Mouse (Mus musculus) forebrain, postnatal 0 days (tissue): Measurements from ENCODE around the gene Tmtc2. TPM values are rescaled to one million over a fixed set of nuclear protein-coding genes. Genes with fewer than 3 reads are reported as not detected.
A peak's percentile ranks its signal among the peaks of the same experiment; 100 is the strongest.

ENCODE experiments used
- ATAC-seq: fragments of 200-750 bp; cut with Nextera tagmentation; 2 replicates; pipeline ENCODE4 v1.8.0; 2017; ENCODE audit warnings: mild to moderate bottlenecking, moderate library complexity
- DNase-seq: peaks from one replicate; pipeline ENCODE4 v3.0.0-alpha.2; 2015
- H3K27ac ChIP-seq: fragments of 300-500 bp; sonication (generic); 2 replicates; pipeline ENCODE4 v1.5.1; 2014; ENCODE audit warnings: low read depth, mild to moderate bottlenecking, antibody characterized with exemption, low read length, moderate library complexity, mixed read lengths
- H3K27me3 ChIP-seq: fragments of 300-500 bp; sonication (generic); 2 replicates; pipeline ENCODE4 v1.6.1; 2014; ENCODE audit warnings: mild to moderate bottlenecking, low read length, mixed read lengths; ENCODE audit not compliant: insufficient read depth
- H3K36me3 ChIP-seq: fragments of 300-500 bp; sonication (generic); 2 replicates; pipeline ENCODE4 v1.6.1; 2014; ENCODE audit warnings: mild to moderate bottlenecking, moderate library complexity; ENCODE audit not compliant: insufficient read depth
- H3K4me1 ChIP-seq: fragments of 300-500 bp; sonication (generic); 2 replicates; pipeline ENCODE4 v1.6.1; 2014; ENCODE audit warnings: antibody characterized with exemption; ENCODE audit not compliant: insufficient read depth
- H3K4me2 ChIP-seq: fragments of 300-500 bp; sonication (generic); 2 replicates; pipeline ENCODE4 v1.6.1; 2014; ENCODE audit warnings: low read depth, mild to moderate bottlenecking, moderate library complexity
- H3K4me3 ChIP-seq: fragments of 300-500 bp; sonication (generic); 2 replicates; pipeline ENCODE4 v1.5.1; 2014; ENCODE audit warnings: low read depth, low read length, mixed read lengths
- H3K9ac ChIP-seq: fragments of 300-500 bp; sonication (generic); 2 replicates; pipeline ENCODE4 v1.6.1; 2014; ENCODE audit warnings: mild to moderate bottlenecking
- H3K9me3 ChIP-seq: fragments of 300-500 bp; sonication (generic); 2 replicates; pipeline ENCODE4 v1.6.1; 2016; ENCODE audit warnings: low read length
- CTCF ChIP-seq: sonication (generic); IDR thresholded peaks from 2 replicates; pipeline ENCODE4 v1.5.1; 2016; ENCODE audit warnings: antibody characterized with exemption, control low read depth, low read depth
- WGBS: fragments of 180-500 bp; shearing (Covaris S2); extraction: QIAGEN DNeasy Blood & Tissue Kit; methylation state at CpG from one replicate; pipeline ENCODE4 v1.1.7; 2014; 5-methylcytosine and 5-hydroxymethylcytosine counted together
- polyA plus RNA-seq: library from polyadenylated mRNA; unstranded; fragments of >200 nt; fragmentation: Nextera tagmentation; extraction: Ambion mirVana; gene quantifications from 2 replicates; pipeline ENCODE4 v1.2.1, GENCODE M21; 2015
- total RNA-seq: library from RNA; depleted of rRNA; stranded (reverse); fragments of >200 nt; gene quantifications from 2 replicates; pipeline ENCODE4 v1.2.3, GENCODE M21; 2014

Tmtc2 gene
- total and polyA plus RNA-seq, 2 experiments from 2014 or later, result 4.6 to 11.1 TPM

- Histone ChIP-seq H3K27ac (no peak overlapping the region), H3K9me3 (no peaks in the 10 kb centered on the region), H3K4me3 (no peak overlapping the region), H3K4me1 (no peaks in the 10 kb centered on the region), H3K36me3 (no peaks in the 10 kb centered on the region), H3K9ac (no peak overlapping the region), H3K27me3 (no peaks in the 10 kb centered on the region), H3K4me2 (no peak overlapping the region)
- no peak for TF ChIP-seq CTCF
- DNase-seq (no peak), ATAC-seq (no peak)
- WGBS, result 23% methylated on average over 3 of the region's 3 CpGs
Observed at GRCm38 (mm10) chr10:105423187-105423586, 151.1 kb downstream of the Tmtc2 start.

DNA sequence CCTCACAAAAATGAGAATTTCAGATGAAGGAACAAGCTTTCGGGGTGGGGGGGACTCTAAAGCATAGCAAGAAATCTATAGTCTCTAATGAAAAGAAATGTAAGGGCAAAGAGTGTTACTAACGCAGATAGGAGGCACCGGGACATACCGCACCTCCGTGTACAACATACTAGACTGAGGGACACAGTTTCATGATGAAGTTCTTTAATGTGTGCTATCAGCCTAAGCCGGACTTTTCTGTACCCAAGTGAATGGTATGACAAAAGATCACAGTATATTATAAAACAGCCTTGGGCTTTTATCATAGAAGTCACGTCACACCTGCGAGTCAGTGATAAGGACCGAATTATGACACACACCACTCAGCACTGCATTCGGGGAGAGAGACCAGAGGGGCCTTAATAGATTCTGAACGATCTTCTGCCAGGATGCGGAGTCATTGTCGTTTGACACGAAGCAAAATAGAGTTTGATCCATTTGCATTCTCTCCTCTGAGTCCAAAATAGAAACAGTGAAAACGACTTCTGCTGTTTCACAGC is 156.3 kb downstream of the Tmtc2 start:
- H3K9ac ChIP-seq, result no peak overlapping the region; the same call in 1 of the 2 replicates
- no peak for DNase-seq
- no peaks in the 10 kb centered on the region for H3K27me3 ChIP-seq
- no peak overlapping the region for H3K4me3 ChIP-seq
- 78% methylated on average over 15 of the region's 15 CpGs for WGBS
- no peak for TF ChIP-seq CTCF
- no peak overlapping the region for H3K4me2 ChIP-seq
- H3K9me3 ChIP-seq, result no peaks in the 10 kb centered on the region
- H3K27ac ChIP-seq, result no peak overlapping the region
- no peaks in the 10 kb centered on the region for H3K4me1 ChIP-seq
- ATAC-seq, result no peak
- 0 out of 2 replicates have a peak, but pooled peaks cover 4% of the 10 kb centered on the region for H3K36me3 ChIP-seq

DNA sequence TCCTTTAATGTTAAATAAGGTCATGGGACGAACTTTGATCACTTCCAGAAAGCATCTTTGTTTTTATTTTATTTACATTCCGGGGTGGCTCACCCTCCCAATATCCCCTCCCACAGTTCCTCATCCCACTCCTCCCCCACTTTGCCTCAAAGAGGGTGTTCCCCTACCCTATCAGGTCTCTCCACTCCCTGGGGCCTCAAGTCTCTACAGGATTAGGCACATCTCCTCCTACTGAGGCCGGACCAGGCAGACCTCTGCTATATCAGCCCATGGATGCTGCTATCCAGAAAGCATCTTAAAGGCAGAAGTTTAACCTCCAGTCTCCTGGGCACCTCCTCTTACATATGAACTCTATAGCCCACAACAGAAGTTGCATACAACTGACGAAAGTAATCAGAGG is 157.7 kb downstream of the Tmtc2 start:
- H3K9me3 ChIP-seq, result no peaks in the 10 kb centered on the region
- no peak for TF ChIP-seq CTCF
- H3K27ac ChIP-seq, result no peak overlapping the region
- H3K9ac ChIP-seq, result no peak overlapping the region
- H3K4me3 ChIP-seq, result no peak overlapping the region
- ATAC-seq, result no peak
- no peaks in the 10 kb centered on the region for H3K27me3 ChIP-seq
- no peak for DNase-seq
- no peaks in the 10 kb centered on the region for H3K4me1 ChIP-seq
- no peak overlapping the region for H3K4me2 ChIP-seq
- H3K36me3 ChIP-seq, result 0 out of 2 replicates have a peak, but pooled peaks cover 4% of the 10 kb centered on the region
- WGBS, result 90% methylated on average over 4 of the region's 4 CpGs

DNA sequence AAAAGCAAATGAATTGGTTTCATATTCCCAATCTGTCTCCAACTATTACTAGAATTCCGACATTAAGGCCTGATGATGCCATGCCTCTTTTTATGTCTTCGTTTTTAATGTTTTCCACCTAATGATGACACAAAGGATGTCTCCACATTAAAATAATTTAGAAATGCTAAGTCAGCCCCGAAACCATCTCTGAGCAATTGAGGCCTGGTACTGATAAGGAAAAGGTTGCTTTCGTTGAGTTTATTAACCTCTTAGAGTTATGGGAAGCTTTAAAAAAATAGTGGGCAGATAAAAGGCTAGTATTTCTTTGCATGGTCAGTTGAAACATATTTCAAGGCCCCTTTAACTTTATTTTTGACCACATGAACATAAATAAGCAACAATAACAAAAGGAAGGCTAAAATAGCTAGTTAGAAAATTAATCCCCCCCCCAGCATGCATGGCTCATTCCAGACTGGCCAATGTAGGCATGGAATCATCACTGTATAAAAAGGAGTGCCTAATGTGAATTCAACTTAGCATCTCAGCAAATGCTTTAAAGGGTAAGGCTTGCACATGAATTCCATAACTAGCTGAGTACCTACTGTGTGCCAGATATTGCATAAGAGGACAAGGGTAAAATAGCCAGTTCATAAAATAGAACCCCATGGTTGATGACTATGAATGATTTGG is 168.3 kb downstream of the Tmtc2 start:
- H3K9me3 ChIP-seq, result no peaks in the 10 kb centered on the region
- ATAC-seq (no peak), DNase-seq (no peak)
- no peak for TF ChIP-seq CTCF
- 96% methylated on average over 4 of the region's 4 CpGs for WGBS
- H3K4me2 ChIP-seq, result no peak overlapping the region
- peaks cover 7% of the 10 kb centered on the region for H3K4me1 ChIP-seq
- H3K36me3 ChIP-seq, result no peaks in the 10 kb centered on the region
- no peak overlapping the region for H3K9ac ChIP-seq
- no peak overlapping the region for H3K4me3 ChIP-seq
- H3K27me3 ChIP-seq, result no peaks in the 10 kb centered on the region
- no peak overlapping the region for H3K27ac ChIP-seq

DNA sequence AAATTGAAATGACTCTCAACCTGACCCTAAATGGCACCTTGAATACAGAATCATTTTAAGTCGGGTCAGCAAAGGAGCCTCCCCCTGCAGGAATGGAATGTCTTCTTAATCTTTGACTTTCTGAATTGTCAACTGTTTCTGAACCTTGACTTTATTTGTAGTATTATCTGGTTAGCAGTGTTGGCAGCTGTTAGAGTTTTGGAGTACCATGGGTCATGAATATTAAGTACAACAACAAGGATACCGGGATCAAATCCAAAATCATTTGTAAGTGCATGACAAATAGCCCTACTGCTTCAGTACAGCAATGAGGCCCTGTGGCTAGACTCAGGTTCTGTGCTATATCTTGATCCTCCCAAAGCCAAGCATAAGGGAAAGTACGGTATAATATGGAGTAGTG is 170.3 kb downstream of the Tmtc2 start:
- DNase-seq, result no peak
- no peak overlapping the region for H3K9ac ChIP-seq
- no peaks in the 10 kb centered on the region for H3K36me3 ChIP-seq
- H3K4me1 ChIP-seq, result peaks cover 7% of the 10 kb centered on the region
- H3K27me3 ChIP-seq, result no peaks in the 10 kb centered on the region
- no peaks in the 10 kb centered on the region for H3K9me3 ChIP-seq
- H3K27ac ChIP-seq, result no peak overlapping the region
- no peak overlapping the region for H3K4me3 ChIP-seq
- H3K4me2 ChIP-seq, result no peak overlapping the region
- 47% methylated on average over 3 of the region's 3 CpGs for WGBS
- no peak for TF ChIP-seq CTCF
- no peak for ATAC-seq

GRCm38 (mm10) chr10:105402481-105402779 is 171.8 kb downstream of the Tmtc2 start:
- no peaks in the 10 kb centered on the region for H3K27me3 ChIP-seq
- H3K4me1 ChIP-seq, result peaks cover 7% of the 10 kb centered on the region
- ATAC-seq (peak; percentile 79), DNase-seq (peak; percentile 57)
- H3K4me3 ChIP-seq, result peak overlapping the region; percentile 25
- H3K9ac ChIP-seq, result peak overlapping the region; percentile 40
- H3K27ac ChIP-seq, result peak overlapping the region; percentile 54; the same call in 1 of the 2 replicates
- 19% methylated on average over 5 of the region's 5 CpGs for WGBS
- TF ChIP-seq CTCF, result no peak
- no peaks in the 10 kb centered on the region for H3K36me3 ChIP-seq
- peak overlapping the region; percentile 44 for H3K4me2 ChIP-seq
- H3K9me3 ChIP-seq, result no peaks in the 10 kb centered on the region

- Histone ChIP-seq H3K27me3 (no peaks in the 10 kb centered on the region), H3K27ac (peak overlapping the region; percentile 54; the same call in 1 of the 2 replicates), H3K4me1 (peaks cover 7% of the 10 kb centered on the region), H3K4me3 (peak overlapping the region; percentile 25), H3K36me3 (no peaks in the 10 kb centered on the region), H3K9ac (peak overlapping the region; percentile 40), H3K4me2 (peak overlapping the region; percentile 44), H3K9me3 (no peaks in the 10 kb centered on the region)
- ATAC-seq (peak; percentile 52; the same call in 1 of the 2 replicates), DNase-seq (no peak)
- WGBS, result 34% methylated on average over 11 of the region's 11 CpGs
- no peak for TF ChIP-seq CTCF
Observed at GRCm38 (mm10) chr10:105401754-105402480, 172.3 kb downstream of the Tmtc2 start.
